Mouse (Mus musculus): ENCODE data around the gene H2-M9.

Gene H2-M9

GRCm38 (mm10) chr17:36642566-36642965 lies at the start of gene H2-M9:
H2-M9 (minus strand) TSS chr17:36642666.
- DNase-seq (ENCODE audit: low spot score) = no peak

- no peak for DNase-seq (ENCODE audit: low spot score)
Measured at GRCm38 (mm10) chr17:36672119-36672518, 29.7 kb upstream of the H2-M9 start, which contains the start of gene H2-M1. H2-M1 (minus strand) TSS chr17:36672219.

Measured in ovary, postnatal 36 days (tissue).